Mouse (Mus musculus) limb, embryonic 12.5 days (tissue): ENCODE results near the gene Smco4. TPM values are rescaled to one million over a fixed set of nuclear protein-coding genes. Genes with fewer than 3 reads are reported as not detected.

Experiments
- ATAC-seq: fragments of 200-750 bp; cut with Nextera tagmentation; 2 replicates; pipeline ENCODE4 v1.8.0; 2017; ENCODE audit warnings: low read depth, moderate TSS enrichment; ENCODE audit not compliant: insufficient number of reproducible peaks, insufficient read depth, low FRiP score, low TSS enrichment
- H3K27ac ChIP-seq: fragments of 300-500 bp; sonication (generic); 2 replicates; pipeline ENCODE4 v1.5.1; 2016; ENCODE audit warnings: mild to moderate bottlenecking, moderate library complexity
- H3K27me3 ChIP-seq: fragments of 300-500 bp; sonication (generic); 2 replicates; pipeline ENCODE4 v1.6.1; 2016; ENCODE audit warnings: mild to moderate bottlenecking, moderate library complexity
- H3K36me3 ChIP-seq: fragments of 300-500 bp; sonication (generic); 2 replicates; pipeline ENCODE4 v1.6.1; 2016; ENCODE audit warnings: mild to moderate bottlenecking, moderate library complexity
- H3K4me1 ChIP-seq: fragments of 300-500 bp; sonication (generic); replicated peaks from 2 replicates; pipeline ENCODE4 v1.6.1; 2016
- H3K4me2 ChIP-seq: fragments of 300-500 bp; sonication (generic); 2 replicates; pipeline ENCODE4 v1.6.1; 2016; ENCODE audit warnings: mild to moderate bottlenecking, moderate library complexity
- H3K4me3 ChIP-seq: fragments of 300-500 bp; sonication (generic); replicated peaks from 2 replicates; pipeline ENCODE4 v1.5.1; 2016; ENCODE audit warnings: mild to moderate bottlenecking
- H3K9ac ChIP-seq: fragments of 300-500 bp; sonication (generic); replicated peaks from 2 replicates; pipeline ENCODE4 v1.6.1; 2016; ENCODE audit warnings: mild to moderate bottlenecking, moderate library complexity
- H3K9me3 ChIP-seq: fragments of 300-500 bp; sonication (generic); 2 replicates; pipeline ENCODE4 v1.6.1; 2016; ENCODE audit warnings: mild to moderate bottlenecking, moderate library complexity
- WGBS: fragments of 180-500 bp; shearing (Covaris S2); methylation state at CpG from one replicate; pipeline ENCODE4 v1.1.7; 2016; 5-methylcytosine and 5-hydroxymethylcytosine counted together
- polyA plus RNA-seq: library from polyadenylated mRNA; unstranded; fragments of >200 nt; fragmentation: Nextera tagmentation; extraction: Ambion mirVana; gene quantifications from 2 replicates; pipeline ENCODE4 v1.2.1, GENCODE M21; 2016

The Smco4 gene
- polyA plus RNA-seq: 2.0 and 3.1 TPM in 2 replicates

- under 1% methylated on average over 97 of the region's 101 CpGs for WGBS
- ATAC-seq: peak; percentile 82
- Histone ChIP-seq H3K36me3 (no peaks in the 10 kb centered on the region), H3K4me3 (peak within 1 kb of the TSS; percentile 78), H3K27me3 (peaks cover 7% of the 10 kb centered on the region; the same call in 1 of the 2 replicates), H3K27ac (peak within 1 kb of the TSS; percentile 59), H3K9ac (peak within 1 kb of the TSS; percentile 92), H3K9me3 (no peaks in the 10 kb centered on the region), H3K4me1 (peaks cover 34% of the 10 kb centered on the region), H3K4me2 (peak within 1 kb of the TSS; percentile 90)
Observed at GRCm38 (mm10) chr9:15493235-15493924, at the start of gene Smco4. Smco4 (plus strand) TSS chr9:15493432.

GRCm38 (mm10) chr9:15447397-15447796, 45.8 kb upstream of the Smco4 start:
- peaks cover 3% of the 10 kb centered on the region for H3K4me1 ChIP-seq
- no peak for ATAC-seq
- H3K9ac ChIP-seq: no peak overlapping the region
- H3K27me3 ChIP-seq: no peaks in the 10 kb centered on the region
- no peak overlapping the region for H3K4me3 ChIP-seq
- no peak overlapping the region for H3K27ac ChIP-seq
- H3K9me3 ChIP-seq: no peaks in the 10 kb centered on the region
- H3K36me3 ChIP-seq: no peaks in the 10 kb centered on the region
- 87% methylated on average over 2 of the region's 2 CpGs for WGBS
- no peak overlapping the region for H3K4me2 ChIP-seq

GRCm38 (mm10) chr9:15450921-15451320, 42.3 kb upstream of the Smco4 start:
- 0 out of 2 replicates have a peak overlapping the region, but pooled peaks have one; percentile 31 for H3K9ac ChIP-seq
- H3K36me3 ChIP-seq: no peaks in the 10 kb centered on the region
- peaks cover 3% of the 10 kb centered on the region for H3K4me1 ChIP-seq
- H3K4me3 ChIP-seq: no peak overlapping the region
- H3K9me3 ChIP-seq: no peaks in the 10 kb centered on the region
- H3K4me2 ChIP-seq: no peak overlapping the region
- no peaks in the 10 kb centered on the region for H3K27me3 ChIP-seq
- H3K27ac ChIP-seq: no peak overlapping the region
- no peak for ATAC-seq
- 42% methylated on average over 5 of the region's 5 CpGs for WGBS

- Histone ChIP-seq H3K36me3 (no peaks in the 10 kb centered on the region), H3K9ac (no peak overlapping the region), H3K4me3 (no peak overlapping the region), H3K9me3 (peaks cover 1% of the 10 kb centered on the region; the same call in 1 of the 2 replicates), H3K4me2 (no peak overlapping the region), H3K27me3 (no peaks in the 10 kb centered on the region), H3K4me1 (no peaks in the 10 kb centered on the region), H3K27ac (no peak overlapping the region)
- ATAC-seq: no peak
- 73% methylated on average over 4 of the region's 4 CpGs for WGBS
Observed at GRCm38 (mm10) chr9:15472256-15472655, 21.0 kb upstream of the Smco4 start.

GRCm38 (mm10) chr9:15473206-15473605, 20.0 kb upstream of the Smco4 start:
- no peak overlapping the region for H3K4me2 ChIP-seq
- H3K9ac ChIP-seq: no peak overlapping the region
- ATAC-seq: no peak
- no peak overlapping the region for H3K27ac ChIP-seq
- H3K36me3 ChIP-seq: no peaks in the 10 kb centered on the region
- H3K4me1 ChIP-seq: no peaks in the 10 kb centered on the region
- H3K9me3 ChIP-seq: no peaks in the 10 kb centered on the region
- H3K4me3 ChIP-seq: no peak overlapping the region
- 89% methylated on average over 1 of the region's 1 CpGs for WGBS
- no peaks in the 10 kb centered on the region for H3K27me3 ChIP-seq

- H3K4me3 ChIP-seq: no peak overlapping the region
- no peak overlapping the region for H3K27ac ChIP-seq
- H3K4me2 ChIP-seq: no peak overlapping the region
- no peaks in the 10 kb centered on the region for H3K4me1 ChIP-seq
- no peaks in the 10 kb centered on the region for H3K27me3 ChIP-seq
- H3K9ac ChIP-seq: no peak overlapping the region
- ATAC-seq: no peak
- H3K9me3 ChIP-seq: no peaks in the 10 kb centered on the region
- H3K36me3 ChIP-seq: no peaks in the 10 kb centered on the region
- 83% methylated on average over 10 of the region's 10 CpGs for WGBS
Observed at GRCm38 (mm10) chr9:15477556-15477955, 15.7 kb upstream of the Smco4 start.

GRCm38 (mm10) chr9:15487682-15488424, 5.4 kb upstream of the Smco4 start:
- no peaks in the 10 kb centered on the region for H3K9me3 ChIP-seq
- H3K4me2 ChIP-seq: no peak overlapping the region
- H3K4me1 ChIP-seq: no peaks in the 10 kb centered on the region
- no peaks in the 10 kb centered on the region; the same call in 1 of the 2 replicates for H3K27me3 ChIP-seq
- H3K27ac ChIP-seq: no peak overlapping the region
- no peak overlapping the region for H3K9ac ChIP-seq
- 69% methylated on average over 2 of the region's 2 CpGs for WGBS
- ATAC-seq: no peak
- no peaks in the 10 kb centered on the region for H3K36me3 ChIP-seq
- H3K4me3 ChIP-seq: no peak overlapping the region

- H3K27me3 ChIP-seq: no peaks in the 10 kb centered on the region; the same call in 1 of the 2 replicates
- ATAC-seq: no peak
- no peak overlapping the region for H3K4me2 ChIP-seq
- H3K4me1 ChIP-seq: peaks cover 5% of the 10 kb centered on the region
- no peak overlapping the region for H3K4me3 ChIP-seq
- no peak overlapping the region for H3K27ac ChIP-seq
- H3K9ac ChIP-seq: no peak overlapping the region
- no peaks in the 10 kb centered on the region for H3K9me3 ChIP-seq
- H3K36me3 ChIP-seq: no peaks in the 10 kb centered on the region
Observed at GRCm38 (mm10) chr9:15489293-15489692, 3.9 kb upstream of the Smco4 start.

GRCm38 (mm10) chr9:15490331-15491100, 2.7 kb upstream of the Smco4 start:
- H3K4me2 ChIP-seq: no peak overlapping the region
- no peak for ATAC-seq
- peaks cover 12% of the 10 kb centered on the region for H3K4me1 ChIP-seq
- H3K9me3 ChIP-seq: no peaks in the 10 kb centered on the region
- no peaks in the 10 kb centered on the region; the same call in 1 of the 2 replicates for H3K27me3 ChIP-seq
- no peaks in the 10 kb centered on the region for H3K36me3 ChIP-seq
- no peak overlapping the region for H3K27ac ChIP-seq
- WGBS: 87% methylated on average over 8 of the region's 8 CpGs
- H3K4me3 ChIP-seq: no peak overlapping the region
- H3K9ac ChIP-seq: no peak overlapping the region

GRCm38 (mm10) chr9:15491686-15492085, 1.5 kb upstream of the Smco4 start:
- Histone ChIP-seq H3K36me3 (no peaks in the 10 kb centered on the region), H3K9me3 (no peaks in the 10 kb centered on the region), H3K27me3 (no peaks in the 10 kb centered on the region; the same call in 1 of the 2 replicates), H3K27ac (no peak overlapping the region), H3K4me2 (no peak overlapping the region), H3K9ac (no peak overlapping the region), H3K4me1 (peaks cover 24% of the 10 kb centered on the region), H3K4me3 (no peak overlapping the region)
- WGBS: 83% methylated on average over 4 of the region's 4 CpGs
- ATAC-seq: no peak

GRCm38 (mm10) chr9:15492401-15492800, 831 bp upstream of the Smco4 start:
- Histone ChIP-seq H3K9me3 (no peaks in the 10 kb centered on the region), H3K27me3 (no peaks in the 10 kb centered on the region; the same call in 1 of the 2 replicates), H3K36me3 (no peaks in the 10 kb centered on the region), H3K27ac (no peak overlapping the region), H3K4me3 (no peak overlapping the region), H3K4me1 (peaks cover 30% of the 10 kb centered on the region), H3K9ac (no peak overlapping the region), H3K4me2 (no peak overlapping the region)
- 65% methylated on average over 9 of the region's 9 CpGs for WGBS
- no peak for ATAC-seq
